Mouse (Mus musculus) erythroblast, adult 5-6 weeks (primary cell): ENCODE measurements around the gene Agap2. TPM values are rescaled to one million over a fixed set of nuclear protein-coding genes. Genes with fewer than 3 reads are reported as not detected.
A peak's percentile ranks its signal among the peaks of the same experiment; 100 is the strongest.
"Not testable (repeated sequence)": the region's sequence is repeated elsewhere in the genome, so short reads cannot be mapped to it uniquely, and the experiment has no call there.

Experiments
- ATAC-seq: replicated peaks from 2 replicates; pipeline ENCODE4 v1.8.0; 2016; ENCODE audit warnings: moderate number of reproducible peaks, mild to moderate bottlenecking, moderate TSS enrichment, inconsistent platforms; ENCODE audit not compliant: poor library complexity, low FRiP score, severe bottlenecking
- total RNA-seq, 2 experiments: library from RNA; stranded (forward) in 1 of 2; stranded (reverse) in 1 of 2; fragments of 150-400 nt in 1 of 2; fragments of 200-764, 138-1000 nt in 1 of 2; gene quantifications; 2 replicates each; pipeline versions ENCODE4 v1.2.3 to v1.2.4; 2015 to 2017; ENCODE audit warnings: low replicate concordance in 2 of 2

The Agap2 gene
- total RNA-seq, 2 experiments from 2014 or later: 2.0 to 6.5 TPM

DNA sequence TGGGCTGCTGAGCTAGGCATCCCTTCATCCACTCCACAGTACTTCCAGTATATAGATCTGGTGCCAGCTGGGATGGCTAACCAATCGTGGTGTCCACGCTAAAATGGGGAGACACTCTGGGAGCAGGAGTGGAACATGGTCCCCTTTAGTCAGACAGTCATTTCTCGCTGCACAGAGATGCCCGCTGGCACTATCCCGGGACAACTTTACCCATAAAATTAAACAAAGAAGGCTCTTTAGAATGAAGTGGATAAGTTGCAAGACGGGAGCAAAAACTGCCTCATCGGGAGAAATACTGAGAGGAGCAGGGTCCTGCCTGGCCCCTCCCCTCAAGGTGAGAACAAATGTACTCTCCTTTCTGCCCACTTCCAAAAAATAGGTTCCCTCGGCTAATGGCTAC is 16.4 kb upstream of the Agap2 start:
- ATAC-seq: no peak

DNA sequence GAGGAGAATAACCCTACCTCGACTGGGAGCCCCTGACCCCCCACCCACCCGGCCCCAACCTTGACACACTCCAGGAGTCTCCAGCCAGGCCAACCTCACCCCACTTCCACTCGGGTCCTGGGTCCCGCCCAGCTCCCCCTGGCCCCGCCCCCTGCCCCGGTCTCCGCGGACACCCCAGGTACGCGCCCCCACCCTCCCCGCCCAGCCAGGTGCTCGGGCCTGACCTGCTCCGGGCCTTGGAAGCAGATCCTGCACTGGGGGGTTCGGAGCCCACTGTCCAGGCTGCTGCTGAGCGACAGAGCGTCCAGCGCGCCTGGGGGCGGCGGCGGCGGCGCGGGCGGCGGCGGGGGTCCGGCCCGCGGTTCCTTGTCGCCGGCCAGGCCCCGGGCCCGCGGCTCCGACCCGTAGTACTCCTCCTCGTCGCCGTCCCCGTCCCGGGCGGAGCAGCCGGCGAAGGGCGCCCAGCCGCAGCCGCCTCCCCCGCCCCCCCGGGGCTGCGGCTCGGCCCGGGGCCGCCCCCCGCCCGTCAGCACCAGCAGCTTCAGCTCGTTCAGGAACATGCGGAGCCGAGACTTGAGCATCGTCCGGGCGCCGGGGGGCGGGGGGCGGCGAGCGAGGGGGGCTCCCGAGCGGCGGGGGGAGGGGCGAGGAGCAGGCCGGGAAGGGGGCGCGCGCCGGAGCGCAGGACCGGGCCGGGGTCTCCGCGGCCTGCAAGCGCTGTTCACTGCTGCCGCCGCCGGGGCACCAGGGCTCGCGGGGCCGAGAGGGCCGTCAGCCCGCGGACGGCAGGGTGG is 15.7 kb upstream of the Agap2 start:
- ATAC-seq: no peak

DNA sequence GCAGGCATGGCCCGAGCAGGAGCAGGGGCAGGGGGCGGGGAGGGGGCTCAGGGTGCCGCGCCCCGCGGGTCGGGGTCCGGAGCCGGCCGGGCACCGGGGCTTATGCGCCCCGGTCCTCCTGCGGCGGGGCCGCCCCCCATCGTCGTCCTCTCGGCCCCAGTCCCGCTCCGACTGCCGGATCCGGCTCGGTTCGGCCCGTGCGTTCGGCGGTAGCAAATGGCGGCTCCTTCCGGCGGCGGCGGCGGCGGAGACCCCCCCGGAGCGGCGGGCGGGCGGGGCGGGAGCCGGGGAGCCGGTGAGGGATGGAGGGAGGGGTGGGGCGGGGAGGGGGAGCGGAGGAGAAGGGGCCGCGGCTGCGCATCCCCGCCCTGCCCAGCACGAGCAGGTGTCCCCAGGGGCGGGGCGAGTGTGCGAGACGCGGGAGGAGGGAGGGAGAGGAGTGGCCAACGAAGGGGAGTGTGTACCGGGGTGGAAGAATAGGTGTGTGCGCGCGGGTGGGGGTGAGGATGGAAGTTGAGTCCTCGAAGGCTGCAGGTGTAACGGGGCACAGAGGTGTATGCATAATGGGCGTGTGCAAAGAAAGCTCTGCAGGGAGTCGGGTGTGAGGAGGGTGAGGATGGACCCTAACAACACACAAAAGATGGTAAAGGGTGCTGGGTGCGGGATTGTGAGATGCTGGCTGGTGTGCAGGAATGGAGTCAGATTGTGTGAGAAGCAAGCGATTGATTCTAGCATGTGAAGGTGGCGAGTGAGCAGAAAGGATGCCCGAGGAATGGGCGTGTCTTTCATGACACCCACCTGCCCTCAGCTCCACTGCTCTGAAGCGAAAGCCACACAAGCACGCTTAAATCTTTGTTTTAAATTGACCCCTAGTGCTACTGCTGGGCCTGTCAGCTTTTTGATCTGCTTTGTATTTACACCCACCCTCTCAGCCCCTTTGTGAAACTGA is 14.8 kb upstream of the Agap2 start, which contains the start of gene March9:
March9 (minus strand) TSS at position 217 of the 949 bp plus-strand sequence.
- no peak for ATAC-seq

GRCm38 (mm10) chr10:127061085-127061484 is 14.0 kb upstream of the Agap2 start:
- no peak for ATAC-seq

DNA sequence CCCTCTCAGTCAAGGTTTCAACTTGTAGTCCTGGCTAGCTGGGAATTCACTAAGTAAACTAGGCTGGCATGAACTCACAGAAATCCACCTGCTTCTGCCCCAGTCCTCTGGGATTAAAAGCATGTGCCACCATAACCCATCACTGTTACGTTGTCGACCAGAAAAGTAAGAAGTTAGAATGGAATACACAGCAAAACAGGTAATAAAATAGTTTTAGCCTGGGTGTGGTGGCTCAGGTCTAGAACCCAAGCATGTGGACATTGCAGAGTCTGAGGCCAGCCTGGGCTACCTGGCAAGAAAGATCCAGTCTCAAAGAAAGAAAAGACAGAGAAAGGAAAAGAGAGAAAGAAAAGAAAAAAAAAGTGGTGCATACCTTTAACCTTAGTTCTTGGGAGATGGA is 13.6 kb upstream of the Agap2 start:
- ATAC-seq: no peak

GRCm38 (mm10) chr10:127062101-127062500 is 13.0 kb upstream of the Agap2 start:
- ATAC-seq: not testable (repeated sequence)

GRCm38 (mm10) chr10:127062503-127062902 is 12.6 kb upstream of the Agap2 start:
- ATAC-seq: no peak

- peak; percentile 85 for ATAC-seq
Measured at GRCm38 (mm10) chr10:127063239-127063872, 11.7 kb upstream of the Agap2 start, which contains the start of gene Cdk4. Cdk4 (plus strand) TSS chr10:127063534.

GRCm38 (mm10) chr10:127063913-127064870 is 10.9 kb upstream of the Agap2 start:
- ATAC-seq: peak; percentile 21

GRCm38 (mm10) chr10:127065981-127066380 is 9.1 kb upstream of the Agap2 start:
- no peak for ATAC-seq

GRCm38 (mm10) chr10:127066519-127067018 is 8.5 kb upstream of the Agap2 start:
- no peak for ATAC-seq

DNA sequence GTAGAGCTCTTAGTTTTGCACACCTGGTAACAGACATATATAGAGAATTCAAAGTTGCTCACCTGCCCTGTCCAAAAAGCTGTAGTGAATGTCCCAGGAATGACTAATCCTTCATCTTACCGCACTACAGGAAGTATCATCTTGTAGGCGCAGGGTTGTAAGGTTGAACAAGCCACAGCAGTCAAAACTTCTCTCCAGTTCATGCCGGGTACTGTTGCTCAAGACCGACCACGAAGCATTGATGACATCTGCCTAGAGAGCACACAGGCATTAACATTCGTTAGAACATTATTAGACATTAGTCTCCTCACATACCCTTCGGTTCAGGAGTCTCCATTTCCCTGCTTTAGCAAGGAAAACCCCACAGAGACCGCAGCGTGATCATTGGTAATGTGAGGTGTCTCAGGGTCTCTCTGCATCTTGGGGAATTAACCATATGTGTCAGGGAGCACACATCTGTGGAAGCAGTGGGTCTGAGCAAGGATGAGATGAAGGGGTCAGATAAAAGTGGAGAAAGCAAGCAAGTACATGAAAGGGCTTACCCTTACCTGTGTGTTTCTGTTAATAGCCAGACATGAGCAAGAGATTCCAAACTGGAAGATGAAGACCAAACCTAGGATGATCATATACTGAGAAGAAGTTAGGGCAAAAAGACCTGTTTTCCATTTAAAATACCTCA is 6.6 kb upstream of the Agap2 start:
- ATAC-seq: no peak

- 0 out of 2 replicates have a peak, but pooled peaks have one; percentile 16 for ATAC-seq
Measured at GRCm38 (mm10) chr10:127069281-127070189, 5.5 kb upstream of the Agap2 start.

DNA sequence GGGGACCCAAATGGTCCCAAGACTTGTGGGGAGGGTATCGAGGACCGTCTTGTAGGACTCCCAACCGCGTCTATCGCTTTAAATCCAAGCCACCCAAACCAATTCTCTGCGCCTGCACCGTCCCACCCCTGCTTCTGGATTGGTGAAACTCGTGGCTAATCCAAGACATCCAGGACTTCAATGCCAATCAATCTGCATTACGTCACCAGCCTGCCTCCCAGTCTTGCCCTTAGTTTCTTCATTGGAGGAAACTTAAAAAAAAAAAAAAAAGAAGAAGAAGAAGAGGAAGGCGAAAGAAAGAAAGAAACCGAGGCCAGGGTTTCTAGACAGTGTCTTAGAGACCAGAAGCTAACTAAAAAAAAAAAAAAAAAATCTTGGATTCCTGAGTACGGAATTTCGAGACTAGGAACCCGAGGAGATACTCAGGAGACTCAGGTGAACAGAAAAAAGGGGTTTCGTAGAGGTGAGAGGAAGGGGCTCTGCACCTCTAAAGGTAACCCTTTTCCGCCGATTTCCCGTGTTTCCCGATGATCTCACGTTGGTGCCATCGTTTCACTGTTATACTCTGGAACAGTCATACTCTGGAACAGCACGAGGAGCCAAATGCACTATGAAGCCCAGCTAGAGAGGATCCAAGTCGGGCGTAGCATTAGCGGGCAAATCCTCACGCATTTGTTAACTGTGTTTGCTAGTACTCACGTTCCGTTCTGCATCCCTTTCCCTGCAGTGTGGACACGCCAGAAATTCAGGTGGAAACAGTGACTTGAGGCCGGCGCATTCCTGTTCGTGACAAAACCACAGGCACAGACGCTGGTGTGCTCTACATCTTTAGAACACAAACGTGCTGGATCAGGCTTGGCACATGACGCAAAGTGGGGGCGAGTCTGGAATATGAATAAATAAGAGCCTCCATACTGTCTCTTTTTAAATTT is 4.6 kb upstream of the Agap2 start, which contains the start of gene Tspan31:
Tspan31 (minus strand) TSS at position 75 of the 932 bp plus-strand sequence.
- peak; percentile 97 for ATAC-seq

DNA sequence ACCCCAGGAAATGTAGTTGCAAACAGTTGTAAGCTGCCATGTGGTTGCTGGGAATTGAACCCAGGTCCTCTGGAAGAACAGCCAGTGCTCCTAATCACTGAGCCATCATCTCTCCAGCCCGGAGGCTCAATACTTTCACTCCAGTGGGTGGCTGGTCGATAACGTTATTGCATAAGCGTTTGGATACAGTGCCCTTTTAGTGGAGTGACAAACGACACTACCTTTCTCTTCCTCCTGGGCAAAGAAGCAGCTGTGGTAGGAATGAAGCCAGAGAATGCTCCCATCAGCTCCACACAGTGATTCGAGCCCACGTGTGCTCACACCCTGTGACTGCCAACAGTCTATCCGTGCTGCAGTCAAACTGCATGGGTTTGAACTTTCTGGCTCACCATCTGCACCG is 3.9 kb upstream of the Agap2 start:
- no peak for ATAC-seq

GRCm38 (mm10) chr10:127072270-127072669 is 2.8 kb upstream of the Agap2 start:
- not testable (repeated sequence) for ATAC-seq
